Mouse (Mus musculus) urinary bladder, postnatal 0 days (tissue): Measurements from ENCODE around the gene Ms4a13. TPM values are rescaled to one million over a fixed set of nuclear protein-coding genes. Genes with fewer than 3 reads are reported as not detected.

Source experiments
- polyA plus RNA-seq: library from polyadenylated mRNA; unstranded; fragments of >200 nt; fragmentation: Nextera tagmentation; extraction: Ambion mirVana; gene quantifications from 2 replicates; pipeline ENCODE4 v1.2.1, GENCODE M21; 2015

The Ms4a13 gene
- not detected in 2 replicates for polyA plus RNA-seq

DNA sequence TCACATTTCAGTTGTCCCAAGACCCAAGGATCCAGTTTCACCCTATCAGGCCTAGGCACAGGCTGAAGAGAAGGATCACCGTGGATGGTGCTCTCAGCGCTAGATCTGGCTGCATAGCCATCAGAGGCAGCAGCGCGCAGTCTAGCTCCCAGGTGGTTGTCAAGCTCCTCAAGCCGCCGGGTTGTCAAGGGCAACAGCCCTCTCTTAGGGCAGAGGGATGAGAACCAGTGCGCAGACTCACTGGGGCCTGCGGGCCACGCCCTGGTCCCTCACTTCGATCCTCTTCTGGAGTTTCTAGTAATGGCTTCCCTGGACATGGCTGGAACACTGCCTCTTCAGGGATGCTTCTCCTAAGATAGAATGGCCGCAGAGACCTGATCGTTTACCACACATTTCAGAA lies at the start of gene Ms4a13:
Ms4a13 (minus strand) TSS at position 192 of the 400 bp plus-strand sequence.

GRCm38 (mm10) chr19:11232348-11232747 lies 35.8 kb upstream of the Ms4a13 start, which contains the start of gene Ms4a12:
TSS of gene Ms4a12 (minus strand) at chr19:11232448.

GRCm38 (mm10) chr19:11165172-11165571 lies 31.4 kb downstream of the Ms4a13 start, which contains the start of gene 1700025F22Rik:
TSS of gene 1700025F22Rik (minus strand) at chr19:11165320.

DNA sequence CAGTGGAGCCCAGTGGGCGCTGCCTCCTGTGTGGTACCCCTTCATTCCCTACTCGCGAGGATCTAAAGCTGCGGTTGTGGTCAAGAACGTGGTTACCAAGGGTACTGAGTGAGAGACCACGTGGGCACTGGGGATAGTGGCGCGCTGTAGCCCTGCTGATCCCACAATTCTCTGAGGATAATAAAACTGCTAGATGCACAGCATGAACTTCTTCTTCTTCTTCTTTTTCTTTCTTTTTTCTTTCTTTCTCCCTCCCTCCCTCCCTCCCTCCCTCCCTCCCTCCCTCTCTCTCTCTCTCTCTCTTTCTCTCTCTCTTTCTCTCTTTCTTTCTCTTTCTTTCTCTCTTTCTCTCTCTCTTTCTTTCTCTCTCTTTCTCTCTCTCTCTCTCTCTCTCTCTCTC lies 65.8 kb downstream of the Ms4a13 start, which contains the start of gene 1700017D01Rik:
1700017D01Rik (minus strand) TSS at position 101 of the 400 bp plus-strand sequence.

Other genes starting within 250 kb of the Ms4a13 start
- 20.8 and 21.6 TPM in 2 replicates for gene Ccdc86, start 247.5 kb downstream of the Ms4a13 start, polyA plus RNA-seq
- gene Ms4a10, start 222.1 kb downstream of the Ms4a13 start, polyA plus RNA-seq, result 0.17 and 0.27 TPM in 2 replicates
- not detected in 2 replicates for gene Ms4a15, start 203.5 kb downstream of the Ms4a13 start, polyA plus RNA-seq
- not detected in 2 replicates for gene Ms4a18, start 178.7 kb downstream of the Ms4a13 start, polyA plus RNA-seq
- 0.87 and 8.1 TPM in 2 replicates for gene Ms4a8a, start 115.6 kb downstream of the Ms4a13 start, polyA plus RNA-seq
- gene 1700017D01Rik, start 65.9 kb downstream of the Ms4a13 start, polyA plus RNA-seq, result not detected in 2 replicates
- not detected in 2 replicates for gene 1700025F22Rik, start 31.4 kb downstream of the Ms4a13 start, polyA plus RNA-seq
- gene Ms4a12, start 35.7 kb upstream of the Ms4a13 start, polyA plus RNA-seq, result not detected in 2 replicates
- gene Ms4a1, start 69.5 kb upstream of the Ms4a13 start, polyA plus RNA-seq, result 0.06 and 0.10 TPM in 2 replicates
- gene Ms4a5, start 87.1 kb upstream of the Ms4a13 start, polyA plus RNA-seq, result not detected in 2 replicates
- 0.06 and 0.08 TPM in 2 replicates for gene Ms4a14, start 117.7 kb upstream of the Ms4a13 start, polyA plus RNA-seq
- gene Ms4a7, start 139.4 kb upstream of the Ms4a13 start, polyA plus RNA-seq, result 9.4 and 14.2 TPM in 2 replicates
- gene Ms4a4a, start 178.8 kb upstream of the Ms4a13 start, polyA plus RNA-seq, result 11.4 and 16.9 TPM in 2 replicates
- 0.64 and 1.1 TPM in 2 replicates for gene Ms4a4c, start 208.0 kb upstream of the Ms4a13 start, polyA plus RNA-seq
- 0.28 TPM in 1 of 2 replicates, not detected in the other for gene Ms4a4b, start 246.8 kb upstream of the Ms4a13 start, polyA plus RNA-seq